Mouse (Mus musculus) hindbrain, embryonic 12.5 days (tissue): ENCODE measurements at regions not wholly inside any gene's neighbourhood (a gene's known extent, or its start where the extent isn't known, plus 50 kb on each side); places are given as distances from the start of the nearest gene placed in this dataset.
"Not testable (repeated sequence)": the region's sequence is repeated elsewhere in the genome, so short reads cannot be mapped to it uniquely, and the experiment has no call there.

Source experiments
- ATAC-seq: fragments of 200-750 bp; cut with Nextera tagmentation; 2 replicates; pipeline ENCODE4 v1.8.0; 2017; ENCODE audit warnings: moderate TSS enrichment; ENCODE audit not compliant: low FRiP score
- H3K27ac ChIP-seq: fragments of 300-500 bp; sonication (generic); 2 replicates; pipeline ENCODE4 v1.5.1; 2016; ENCODE audit warnings: mild to moderate bottlenecking
- H3K27me3 ChIP-seq: fragments of 300-500 bp; sonication (generic); 2 replicates; pipeline ENCODE4 v1.6.1; 2016; ENCODE audit warnings: mild to moderate bottlenecking
- H3K36me3 ChIP-seq: fragments of 300-500 bp; sonication (generic); 2 replicates; pipeline ENCODE4 v1.6.1; 2016; ENCODE audit warnings: mild to moderate bottlenecking
- H3K4me1 ChIP-seq: fragments of 300-500 bp; sonication (generic); 2 replicates; pipeline ENCODE4 v1.6.1; 2016
- H3K4me2 ChIP-seq: fragments of 300-500 bp; sonication (generic); replicated peaks from 2 replicates; pipeline ENCODE4 v1.6.1; 2016; ENCODE audit warnings: mild to moderate bottlenecking
- H3K4me3 ChIP-seq: fragments of 300-500 bp; sonication (generic); 2 replicates; pipeline ENCODE4 v1.5.1; 2016; ENCODE audit warnings: mild to moderate bottlenecking
- H3K9ac ChIP-seq: fragments of 300-500 bp; sonication (generic); 2 replicates; pipeline ENCODE4 v1.6.1; 2016; ENCODE audit warnings: mild to moderate bottlenecking, moderate library complexity
- H3K9me3 ChIP-seq: fragments of 300-500 bp; sonication (generic); replicated peaks from 2 replicates; pipeline ENCODE4 v1.6.1; 2016; ENCODE audit warnings: mild to moderate bottlenecking
- WGBS: fragments of 180-500 bp; shearing (Covaris S2); methylation state at CpG from one replicate; pipeline ENCODE4 v1.1.7; 2016; 5-methylcytosine and 5-hydroxymethylcytosine counted together

DNA sequence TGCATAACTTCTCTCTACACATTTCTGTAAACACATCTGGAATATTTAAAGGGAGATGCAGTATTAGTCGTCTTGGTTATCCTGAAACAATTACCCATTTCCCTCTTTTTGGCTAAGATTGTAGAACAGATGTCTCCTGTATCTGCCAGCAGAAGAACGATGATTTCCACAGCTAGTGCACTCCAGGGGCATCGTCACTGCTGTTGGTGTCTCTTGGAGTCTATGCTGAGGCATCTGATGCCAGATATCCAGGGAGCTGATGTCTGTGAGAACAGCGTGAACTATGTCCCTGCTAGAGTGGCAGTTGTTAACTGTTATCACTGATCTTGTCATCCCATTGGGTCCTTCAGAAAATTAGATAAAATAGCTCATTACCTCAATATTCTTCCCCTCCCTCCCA lies 536.2 kb downstream of the Trhde start:
- ATAC-seq: no peak
- no peak overlapping the region for H3K4me3 ChIP-seq
- H3K27me3 ChIP-seq: no peaks in the 10 kb centered on the region
- no peaks in the 10 kb centered on the region for H3K9me3 ChIP-seq
- H3K9ac ChIP-seq: no peak overlapping the region
- no peak overlapping the region for H3K4me2 ChIP-seq
- no peaks in the 10 kb centered on the region for H3K36me3 ChIP-seq
- H3K4me1 ChIP-seq: no peaks in the 10 kb centered on the region
- WGBS: 83% methylated on average over 4 of the region's 4 CpGs
- no peak overlapping the region for H3K27ac ChIP-seq

DNA sequence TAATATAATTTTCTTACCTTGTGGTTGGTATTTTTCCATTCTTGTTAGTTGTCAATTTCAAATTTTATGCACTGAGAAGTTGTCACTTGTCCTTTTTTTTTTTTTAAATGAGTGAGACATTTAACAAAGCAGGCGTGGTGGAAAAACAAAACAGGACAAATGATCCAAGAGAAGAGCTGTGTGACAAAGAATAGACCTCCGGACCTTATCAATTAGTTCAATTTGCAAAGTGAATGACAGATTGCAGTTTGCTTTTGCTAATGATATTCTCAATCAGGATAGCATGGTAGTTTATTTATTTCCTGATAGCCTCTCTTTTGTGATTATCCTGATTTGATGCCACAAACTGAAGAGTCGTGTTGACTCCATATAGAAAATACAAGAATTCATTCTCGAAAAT lies 560.5 kb downstream of the Trhde start:
- H3K4me1 ChIP-seq: no peaks in the 10 kb centered on the region
- no peak overlapping the region for H3K9ac ChIP-seq
- no peak overlapping the region for H3K4me3 ChIP-seq
- H3K4me2 ChIP-seq: no peak overlapping the region
- 81% methylated on average over 4 of the region's 4 CpGs for WGBS
- no peak overlapping the region for H3K27ac ChIP-seq
- no peaks in the 10 kb centered on the region for H3K36me3 ChIP-seq
- no peaks in the 10 kb centered on the region for H3K9me3 ChIP-seq
- H3K27me3 ChIP-seq: no peaks in the 10 kb centered on the region
- no peak for ATAC-seq

DNA sequence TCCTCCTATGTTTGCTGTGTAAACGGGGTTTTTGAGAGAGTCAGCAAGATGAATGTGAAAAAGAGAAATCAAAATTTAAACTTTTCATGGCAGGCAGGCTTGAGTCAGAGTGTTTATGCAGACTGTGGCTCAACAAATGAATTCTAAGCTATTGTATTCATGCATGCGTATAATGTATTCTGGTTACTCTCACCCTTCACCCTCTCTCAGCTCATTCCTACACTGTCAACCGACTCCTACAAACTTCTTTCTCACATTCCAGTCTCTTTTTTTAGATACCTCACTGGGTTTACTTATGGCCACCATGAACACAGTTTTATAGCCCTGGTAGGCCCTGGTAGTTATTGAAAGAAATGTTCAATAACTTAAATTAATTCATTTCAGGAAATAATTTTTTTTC lies 574.5 kb downstream of the Trhde start:
- Histone ChIP-seq H3K9me3 (no peaks in the 10 kb centered on the region), H3K27ac (no peak overlapping the region), H3K9ac (no peak overlapping the region), H3K27me3 (no peaks in the 10 kb centered on the region), H3K36me3 (no peaks in the 10 kb centered on the region), H3K4me2 (no peak overlapping the region), H3K4me1 (no peaks in the 10 kb centered on the region), H3K4me3 (no peak overlapping the region)
- WGBS: 45% methylated on average over 3 of the region's 3 CpGs
- no peak for ATAC-seq

DNA sequence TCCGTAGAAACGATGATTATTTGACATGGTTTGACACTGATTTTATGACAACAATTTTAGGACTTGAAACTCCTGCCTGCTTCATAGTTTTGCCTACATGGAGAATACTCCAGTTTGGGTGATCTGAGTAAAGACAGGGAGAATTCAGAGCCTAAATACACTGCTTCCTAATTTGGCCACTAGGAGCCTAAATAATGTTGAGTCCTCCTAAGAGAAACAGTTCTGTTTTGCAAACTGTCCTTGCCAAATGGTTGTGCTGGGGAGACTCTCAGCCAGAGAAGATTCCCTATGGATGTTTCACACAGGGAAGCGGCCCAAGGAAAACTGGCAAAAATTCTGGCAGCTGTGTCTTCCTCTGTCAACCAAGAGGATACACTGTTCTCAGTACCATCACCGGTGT lies 600.5 kb downstream of the Trhde start:
- Histone ChIP-seq H3K4me3 (no peak overlapping the region), H3K4me1 (no peaks in the 10 kb centered on the region), H3K27me3 (no peaks in the 10 kb centered on the region), H3K9ac (no peak overlapping the region), H3K9me3 (no peaks in the 10 kb centered on the region), H3K27ac (no peak overlapping the region), H3K4me2 (no peak overlapping the region), H3K36me3 (no peaks in the 10 kb centered on the region)
- ATAC-seq: no peak
- WGBS: 95% methylated on average over 4 of the region's 4 CpGs

DNA sequence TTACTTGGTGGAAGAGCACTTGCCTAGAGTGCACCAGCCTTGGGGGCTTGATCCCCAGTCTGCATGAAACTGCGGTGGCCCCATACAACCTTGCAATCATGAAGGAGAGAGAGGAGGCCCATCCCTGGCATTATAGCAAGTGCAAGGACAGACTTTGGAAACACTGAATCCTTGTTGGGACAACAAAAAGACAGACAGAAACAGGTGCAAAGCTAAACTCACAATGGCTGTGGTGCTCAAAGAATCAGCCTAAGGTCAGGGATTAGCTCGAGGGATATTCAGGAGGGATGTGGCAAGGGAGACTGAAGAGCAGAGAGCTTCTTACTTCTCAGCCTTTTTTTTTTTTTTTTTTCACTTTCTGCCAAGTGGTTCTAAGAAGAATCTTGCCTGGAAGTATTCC lies 601.2 kb downstream of the Trhde start:
- Histone ChIP-seq H3K9me3 (no peaks in the 10 kb centered on the region), H3K4me3 (no peak overlapping the region), H3K36me3 (no peaks in the 10 kb centered on the region), H3K4me2 (no peak overlapping the region), H3K27me3 (no peaks in the 10 kb centered on the region), H3K4me1 (no peaks in the 10 kb centered on the region), H3K27ac (no peak overlapping the region), H3K9ac (no peak overlapping the region)
- WGBS: 88% methylated on average over 2 of the region's 2 CpGs
- ATAC-seq: no peak

DNA sequence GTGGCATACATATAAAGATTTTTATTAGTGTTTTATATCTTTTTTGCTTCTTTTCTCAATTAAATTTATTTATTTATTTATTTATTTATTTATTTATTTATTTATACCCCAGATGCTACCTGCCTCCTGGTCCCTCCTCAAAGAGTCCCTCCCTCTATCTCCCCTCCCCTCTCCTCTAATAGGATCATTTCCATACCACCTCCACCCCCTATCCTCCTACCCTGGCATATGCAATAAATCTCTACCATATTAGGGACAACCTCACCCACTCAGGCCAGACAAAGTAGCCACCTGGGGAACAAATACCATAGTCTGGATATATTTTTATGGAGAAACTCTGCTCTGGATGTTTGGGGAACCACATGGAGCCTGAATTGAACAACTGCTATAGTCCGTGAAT lies 615.8 kb downstream of the Trhde start:
- Histone ChIP-seq H3K36me3 (no peaks in the 10 kb centered on the region), H3K4me2 (no peak overlapping the region), H3K4me3 (no peak overlapping the region), H3K27ac (no peak overlapping the region), H3K27me3 (no peaks in the 10 kb centered on the region), H3K4me1 (no peaks in the 10 kb centered on the region), H3K9ac (no peak overlapping the region), H3K9me3 (no peaks in the 10 kb centered on the region)
- WGBS: 100% methylated on average over 1 of the region's 1 CpGs
- no peak for ATAC-seq

DNA sequence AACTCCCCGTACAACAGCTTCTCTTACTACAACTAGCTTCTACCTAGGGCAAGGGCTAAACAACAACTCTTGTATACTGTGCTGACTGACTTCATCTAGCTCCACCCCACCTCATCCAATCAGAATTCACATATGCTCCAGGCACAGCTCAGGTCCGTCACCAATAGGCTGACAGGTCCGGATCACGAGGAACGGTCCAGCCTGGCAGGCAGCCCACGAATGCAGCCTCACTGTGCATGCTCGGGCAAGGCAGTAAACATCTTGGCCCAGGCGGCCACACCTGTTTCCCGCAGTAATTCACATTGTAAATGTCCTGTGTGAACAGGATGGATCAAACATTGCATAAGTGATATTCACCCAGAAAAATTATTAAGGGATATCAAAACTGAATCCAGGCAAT lies 658.8 kb downstream of the Trhde start:
- not testable (repeated sequence) for H3K4me3 ChIP-seq, H3K9ac ChIP-seq, ATAC-seq, H3K27me3 ChIP-seq, H3K27ac ChIP-seq, H3K9me3 ChIP-seq, H3K4me1 ChIP-seq, H3K4me2 ChIP-seq, H3K36me3 ChIP-seq
- 87% methylated on average over 9 of the region's 9 CpGs for WGBS

DNA sequence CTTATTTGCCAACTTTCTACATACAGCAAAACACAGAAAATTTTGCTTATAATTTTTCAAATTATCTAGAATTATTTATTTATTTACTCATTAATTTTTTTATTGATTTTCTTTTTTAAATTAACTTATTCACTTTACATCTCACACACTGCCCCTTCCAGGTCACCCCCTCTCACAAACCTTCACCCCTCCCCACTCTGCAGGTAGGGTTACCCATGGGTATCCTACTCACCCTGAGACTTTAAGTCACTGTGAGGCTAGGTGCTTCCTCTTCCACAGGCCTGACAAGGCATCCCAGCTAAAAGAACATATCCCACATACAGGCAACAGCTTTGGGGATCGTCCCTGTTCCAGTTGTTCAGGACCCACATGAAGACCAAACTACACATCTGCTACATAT lies 664.2 kb downstream of the Trhde start:
- ATAC-seq: no peak
- 83% methylated on average over 1 of the region's 1 CpGs for WGBS
- H3K4me1 ChIP-seq: no peaks in the 10 kb centered on the region

DNA sequence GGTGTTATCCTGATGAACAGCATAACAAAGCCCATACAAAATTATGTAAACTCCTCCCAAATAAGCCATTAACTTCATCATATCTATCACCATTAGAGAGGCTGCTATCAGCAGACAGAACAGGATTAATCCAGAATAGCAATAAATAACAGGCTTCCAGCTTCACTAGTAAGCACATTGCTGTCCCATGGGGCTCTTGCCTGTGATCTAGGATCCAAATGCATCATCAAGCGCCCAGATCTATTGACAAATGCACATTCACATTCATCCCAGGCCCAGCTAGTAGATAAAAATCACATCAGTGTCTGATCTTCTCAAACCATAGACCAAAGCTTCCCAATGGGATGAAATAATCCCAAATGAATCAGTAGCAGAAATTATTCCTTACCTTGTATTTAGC lies 665.0 kb downstream of the Trhde start:
- no peak overlapping the region for H3K4me2 ChIP-seq
- ATAC-seq: no peak
- H3K4me3 ChIP-seq: no peak overlapping the region
- no peaks in the 10 kb centered on the region for H3K9me3 ChIP-seq
- 0 out of 2 replicates have a peak overlapping the region, but pooled peaks have one; percentile 4 for H3K27ac ChIP-seq
- 40% methylated on average over 1 of the region's 1 CpGs for WGBS
- no peaks in the 10 kb centered on the region for H3K36me3 ChIP-seq
- no peaks in the 10 kb centered on the region for H3K4me1 ChIP-seq
- no peak overlapping the region for H3K9ac ChIP-seq
- H3K27me3 ChIP-seq: no peaks in the 10 kb centered on the region

More for the DNA sequence above, 664.2 kb downstream of the Trhde start:
- Histone ChIP-seq H3K9ac (no peak overlapping the region), H3K9me3 (no peaks in the 10 kb centered on the region), H3K4me3 (no peak overlapping the region), H3K4me2 (no peak overlapping the region), H3K27ac (no peak overlapping the region), H3K27me3 (no peaks in the 10 kb centered on the region), H3K36me3 (no peaks in the 10 kb centered on the region)
